Mouse (Mus musculus) heart, embryonic 14.5 days (tissue): ENCODE measurements around the gene Cep295nl. TPM values are rescaled to one million over a fixed set of nuclear protein-coding genes. Genes with fewer than 3 reads are reported as not detected.
"Not testable (repeated sequence)": the region's sequence is repeated elsewhere in the genome, so short reads cannot be mapped to it uniquely, and the experiment has no call there.

Experiments used
- ATAC-seq: fragments of 200-750 bp; cut with Nextera tagmentation; 2 replicates; pipeline ENCODE4 v1.8.0; 2017; ENCODE audit warnings: low read depth, moderate TSS enrichment; ENCODE audit not compliant: insufficient number of reproducible peaks, insufficient read depth, low FRiP score
- H3K27ac ChIP-seq, 2 experiments: fragments of 200-500 bp in 1 of 2; fragments of 300-500 bp in 1 of 2; sonication (generic) in 1 of 2; replicated peaks in 1 of 2; 2 replicates each; pipeline ENCODE4 v1.5.1; 2012 to 2014; ENCODE audit warnings: low read depth in 2 of 2, low read length in 2 of 2, control low read depth in 1 of 2, mild to moderate bottlenecking in 1 of 2, mixed read lengths in 1 of 2; ENCODE audit not compliant: control insufficient read depth in 1 of 2, insufficient read depth in 1 of 2
- H3K27me3 ChIP-seq: fragments of 300-500 bp; sonication (generic); 2 replicates; pipeline ENCODE4 v1.6.1; 2014; ENCODE audit warnings: mild to moderate bottlenecking, low read length, control low read depth; ENCODE audit not compliant: control insufficient read depth, insufficient read depth
- H3K36me3 ChIP-seq: fragments of 300-500 bp; sonication (generic); 2 replicates; pipeline ENCODE4 v1.6.1; 2014; ENCODE audit warnings: mild to moderate bottlenecking, control low read depth, low read length, mixed read lengths; ENCODE audit not compliant: control insufficient read depth, insufficient read depth
- H3K4me1 ChIP-seq, 2 experiments: fragments of 200-500 bp in 1 of 2; fragments of 300-500 bp in 1 of 2; sonication (generic) in 1 of 2; 2 replicates each; pipeline ENCODE4 v1.6.1; 2012 to 2014; ENCODE audit warnings: low read length in 2 of 2, control low read depth in 1 of 2, mixed read lengths in 1 of 2; ENCODE audit not compliant: control insufficient read depth in 2 of 2, insufficient read depth in 2 of 2
- H3K4me2 ChIP-seq: fragments of 300-500 bp; sonication (generic); 2 replicates; pipeline ENCODE4 v1.6.1; 2014; ENCODE audit warnings: mild to moderate bottlenecking, low read length
- H3K4me3 ChIP-seq, 2 experiments: fragments of 200-500 bp in 1 of 2; fragments of 300-500 bp in 1 of 2; sonication (generic) in 1 of 2; 2 replicates each; pipeline ENCODE4 v1.5.1; 2012 to 2014; ENCODE audit warnings: low read length in 2 of 2, mild to moderate bottlenecking in 2 of 2, control low read depth in 1 of 2, low read depth in 1 of 2, moderate library complexity in 1 of 2; ENCODE audit not compliant: control insufficient read depth in 1 of 2, insufficient read depth in 1 of 2
- H3K9ac ChIP-seq: fragments of 300-500 bp; sonication (generic); 2 replicates; pipeline ENCODE4 v1.6.1; 2014; ENCODE audit warnings: mild to moderate bottlenecking, low read length
- H3K9me3 ChIP-seq: fragments of 300-500 bp; sonication (generic); 2 replicates; pipeline ENCODE4 v1.6.1; 2016; ENCODE audit warnings: low read length, control low read depth; ENCODE audit not compliant: control insufficient read depth
- WGBS: fragments of 180-500 bp; shearing (Covaris S2); extraction: QIAGEN DNeasy Blood & Tissue Kit; methylation state at CpG from one replicate; pipeline ENCODE4 v1.1.7; 2014; 5-methylcytosine and 5-hydroxymethylcytosine counted together
- polyA plus RNA-seq: library from polyadenylated mRNA; unstranded; fragments of >200 nt; fragmentation: Nextera tagmentation; extraction: Ambion mirVana; gene quantifications from 2 replicates; pipeline ENCODE4 v1.2.1, GENCODE M21; 2014

Gene Cep295nl
- polyA plus RNA-seq, 1 experiment from 2014 or later, result 0.45 TPM

- Histone ChIP-seq H3K27ac (no peak overlapping the region), H3K36me3 (peaks cover 67% of the 10 kb centered on the region), H3K4me1 (peaks cover 6 to 15% of the 10 kb centered on the region in 2 experiments), H3K9me3 (no peaks in the 10 kb centered on the region), H3K9ac (no peak overlapping the region), H3K4me2 (no peak overlapping the region), H3K27me3 (no peaks in the 10 kb centered on the region), H3K4me3 (no peak overlapping the region)
- WGBS, result 75% methylated on average over 6 of the region's 6 CpGs
- ATAC-seq, result no peak
Measured at GRCm38 (mm10) chr11:118312132-118312723, 30.1 kb downstream of the Cep295nl start.

- H3K27ac ChIP-seq, H3K27me3 ChIP-seq, H3K9ac ChIP-seq, H3K9me3 ChIP-seq, H3K4me1 ChIP-seq, H3K4me2 ChIP-seq, ATAC-seq, H3K4me3 ChIP-seq: not testable (repeated sequence)
- H3K36me3 ChIP-seq, result peaks cover 54% of the 10 kb centered on the region
- 76% methylated on average over 2 of the region's 2 CpGs for WGBS
Measured at GRCm38 (mm10) chr11:118307962-118308361, 34.3 kb downstream of the Cep295nl start.

GRCm38 (mm10) chr11:118303959-118304358 lies 38.3 kb downstream of the Cep295nl start:
- not testable (repeated sequence) for H3K9ac ChIP-seq, H3K27ac ChIP-seq, H3K27me3 ChIP-seq, H3K4me3 ChIP-seq, H3K4me2 ChIP-seq, ATAC-seq, H3K9me3 ChIP-seq, H3K4me1 ChIP-seq
- 91% methylated on average over 4 of the region's 4 CpGs for WGBS
- peaks cover 30% of the 10 kb centered on the region for H3K36me3 ChIP-seq

GRCm38 (mm10) chr11:118298810-118299209 lies 43.5 kb downstream of the Cep295nl start:
- H3K4me1 ChIP-seq, result no peaks in the 10 kb centered on the region
- H3K36me3 ChIP-seq, result peaks cover 19% of the 10 kb centered on the region
- no peak overlapping the region for H3K4me2 ChIP-seq
- no peak overlapping the region for H3K9ac ChIP-seq
- no peak overlapping the region for H3K27ac ChIP-seq
- WGBS, result 87% methylated on average over 2 of the region's 2 CpGs
- no peak for ATAC-seq
- H3K27me3 ChIP-seq, result no peaks in the 10 kb centered on the region
- H3K9me3 ChIP-seq, result no peaks in the 10 kb centered on the region
- no peak overlapping the region for H3K4me3 ChIP-seq

GRCm38 (mm10) chr11:118297967-118298366 lies 44.3 kb downstream of the Cep295nl start:
- Histone ChIP-seq H3K4me1 (no peaks in the 10 kb centered on the region), H3K27ac (no peak overlapping the region), H3K36me3 (peaks cover 10% of the 10 kb centered on the region), H3K4me2 (no peak overlapping the region), H3K9me3 (no peaks in the 10 kb centered on the region), H3K27me3 (no peaks in the 10 kb centered on the region), H3K9ac (no peak overlapping the region), H3K4me3 (no peak overlapping the region)
- ATAC-seq, result no peak
- 75% methylated on average over 3 of the region's 3 CpGs for WGBS

- H3K4me3 ChIP-seq, result no peak overlapping the region
- no peaks in the 10 kb centered on the region for H3K9me3 ChIP-seq
- 67% methylated on average over 1 of the region's 2 CpGs for WGBS
- H3K4me2 ChIP-seq, result no peak overlapping the region
- H3K27ac ChIP-seq, result no peak overlapping the region
- H3K4me1 ChIP-seq, result peaks cover 2 to 6% of the 10 kb centered on the region in 2 experiments; a peak in 2 of 4 replicates
- H3K27me3 ChIP-seq, result no peaks in the 10 kb centered on the region
- no peak overlapping the region for H3K9ac ChIP-seq
- no peaks in the 10 kb centered on the region for H3K36me3 ChIP-seq
- no peak for ATAC-seq
Measured at GRCm38 (mm10) chr11:118295026-118295425, 47.3 kb downstream of the Cep295nl start.

- H3K36me3 ChIP-seq, result 0 out of 2 replicates have a peak, but pooled peaks cover under 1% of the 10 kb centered on the region
- WGBS, result 67% methylated on average over 6 of the region's 6 CpGs
- H3K4me2 ChIP-seq, result no peak overlapping the region
- no peaks in the 10 kb centered on the region for H3K9me3 ChIP-seq
- peaks cover 9 to 18% of the 10 kb centered on the region in 2 experiments for H3K4me1 ChIP-seq
- no peaks in the 10 kb centered on the region for H3K27me3 ChIP-seq
- no peak overlapping the region for H3K4me3 ChIP-seq
- H3K9ac ChIP-seq, result no peak overlapping the region
- no peak overlapping the region for H3K27ac ChIP-seq
- ATAC-seq, result no peak
Measured at GRCm38 (mm10) chr11:118292671-118293070, 49.6 kb downstream of the Cep295nl start.
